Mouse (Mus musculus): Measurements from ENCODE around the gene Pisd.

DNA sequence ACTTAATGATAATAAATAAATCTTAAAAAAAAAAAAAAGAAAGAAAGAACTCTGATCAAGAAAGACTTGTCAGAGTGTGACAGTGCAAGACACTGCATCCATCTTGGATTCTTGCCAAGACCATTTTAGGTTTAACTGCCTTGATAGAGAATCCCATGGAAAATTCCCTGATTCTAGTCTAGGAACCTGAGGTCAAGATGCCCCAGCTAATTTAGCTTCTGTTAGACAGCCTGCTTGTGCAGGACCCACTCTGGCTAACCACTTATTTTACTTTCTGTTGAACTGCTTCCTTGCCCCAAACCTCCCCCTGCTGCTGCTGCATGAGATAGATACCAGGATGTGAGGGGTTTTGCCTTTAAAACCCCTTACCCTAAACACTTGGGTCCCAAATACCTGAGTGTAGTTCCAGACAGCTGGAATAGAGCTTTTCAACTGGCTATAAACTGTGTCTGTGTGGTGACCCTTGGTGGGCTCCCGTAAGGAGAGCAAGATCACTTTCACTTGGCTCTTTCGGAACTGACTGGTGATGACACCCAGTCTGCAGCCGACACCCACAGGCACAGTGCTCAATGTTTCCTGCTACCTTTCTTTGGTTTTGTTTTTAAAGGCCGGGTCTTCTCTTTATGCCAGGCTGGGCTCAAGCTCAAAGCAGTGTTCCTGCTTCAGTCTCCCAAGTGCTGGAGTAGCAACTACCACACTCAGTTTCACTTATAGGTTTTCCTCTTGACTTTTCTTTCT, 17.6 kb downstream of the Pisd start:
- TF ChIP-seq CTCF (IDR thresholded peaks at IDR 0.05; ENCODE audit: borderline replicate concordance, insufficient read depth, low read length) (no peak), POLR2A (IDR thresholded peaks at IDR 0.05; ENCODE audit: low read depth, low read length) (no peak)
